Mouse (Mus musculus) MEL (cell line): ENCODE results near the gene Rasl11a. TPM values are rescaled to one million over a fixed set of nuclear protein-coding genes. Genes with fewer than 3 reads are reported as not detected.

ENCODE experiments used
- DNase-seq: peaks from one replicate; pipeline ENCODE4 v3.0.0; 2011; ENCODE audit warnings: low read depth, low spot score
- H3K27ac ChIP-seq: 2 replicates; pipeline ENCODE4 v1.5.1; 2012; ENCODE audit warnings: low read depth, mild to moderate bottlenecking, control low read depth, low read length, moderate library complexity; ENCODE audit not compliant: control insufficient read depth
- H3K27me3 ChIP-seq, 2 experiments: fragments of 150-350 bp in 1 of 2; sonication (generic) in 1 of 2; 2 replicates each; pipeline ENCODE4 v1.6.1; 2012; ENCODE audit warnings: low read length in 2 of 2, mild to moderate bottlenecking in 2 of 2, improper control_type of control experiment in 1 of 2, moderate library complexity in 1 of 2; ENCODE audit not compliant: insufficient read depth in 2 of 2, control insufficient read depth in 1 of 2
- H3K36me3 ChIP-seq, 2 experiments: 2 replicates each; pipeline ENCODE4 v1.6.1; 2012 to 2014; ENCODE audit warnings: low read length in 2 of 2, improper control_type of control experiment in 1 of 2, inconsistent platforms in 1 of 2, mild to moderate bottlenecking in 1 of 2; ENCODE audit not compliant: insufficient read depth in 2 of 2, control insufficient read depth in 1 of 2
- H3K4me1 ChIP-seq, 2 experiments: fragments of 150-350 bp in 1 of 2; sonication (generic) in 1 of 2; 2 replicates each; pipeline ENCODE4 v1.6.1; 2012; ENCODE audit warnings: low read length in 2 of 2, improper control_type of control experiment in 1 of 2, mild to moderate bottlenecking in 1 of 2; ENCODE audit not compliant: insufficient read depth in 2 of 2, control insufficient read depth in 1 of 2
- H3K4me3 ChIP-seq, 2 experiments: fragments of 150-350 bp in 1 of 2; sonication (generic) in 1 of 2; 2 replicates each; pipeline ENCODE4 v1.5.1; 2012; ENCODE audit warnings: low read depth in 2 of 2, low read length in 2 of 2, mild to moderate bottlenecking in 2 of 2, moderate library complexity in 2 of 2, control low read depth in 1 of 2, improper control_type of control experiment in 1 of 2; ENCODE audit not compliant: control insufficient read depth in 1 of 2, insufficient read depth in 1 of 2
- H3K79me2 ChIP-seq: 2 replicates; pipeline ENCODE4 v1.6.1; 2012; ENCODE audit warnings: mild to moderate bottlenecking, low read length, moderate library complexity; ENCODE audit not compliant: control insufficient read depth, poor library complexity, insufficient read depth
- H3K9ac ChIP-seq: 2 replicates; pipeline ENCODE4 v1.6.1; 2012; ENCODE audit warnings: low read depth, mild to moderate bottlenecking, control low read depth, low read length, moderate library complexity; ENCODE audit not compliant: control insufficient read depth, poor library complexity, severe bottlenecking
- H3K9me3 ChIP-seq: fragments of 150-350 bp; sonication (generic); replicated peaks from 2 replicates; pipeline ENCODE4 v1.6.1; 2012; ENCODE audit warnings: mild to moderate bottlenecking, low read length, improper control_type of control experiment, moderate library complexity; ENCODE audit not compliant: insufficient read depth
- CTCF ChIP-seq, 3 experiments: IDR thresholded peaks in 2 of 3; conservative IDR thresholded peaks in 1 of 3; 2 replicates each; pipeline ENCODE4 v1.5.1; 2011 to 2012; ENCODE audit warnings: low read length in 3 of 3, low read depth in 2 of 3, mild to moderate bottlenecking in 2 of 3, improper control_type of control experiment in 1 of 3, inconsistent platforms in 1 of 3, mixed read lengths in 1 of 3, moderate library complexity in 1 of 3; ENCODE audit not compliant: control insufficient read depth in 1 of 3, insufficient read depth in 1 of 3, poor library complexity in 1 of 3, severe bottlenecking in 1 of 3
- ETS1 ChIP-seq: IDR thresholded peaks from 2 replicates; pipeline ENCODE4 v1.6.1; 2012; ENCODE audit warnings: low read depth, mild to moderate bottlenecking, inconsistent platforms, low read length, improper control_type of control experiment, moderate library complexity
- GATA1 ChIP-seq: IDR thresholded peaks from 2 replicates; pipeline ENCODE4 v1.6.1; 2011; ENCODE audit warnings: low read depth, low read length, improper control_type of control experiment
- JUND ChIP-seq: IDR thresholded peaks from 2 replicates; pipeline ENCODE4 v1.6.1; 2011; ENCODE audit warnings: low read depth, mild to moderate bottlenecking, improper control_type of control experiment, low read length
- MAX ChIP-seq: IDR thresholded peaks from 2 replicates; pipeline ENCODE4 v1.6.1; 2011; ENCODE audit warnings: low read length, improper control_type of control experiment
- MYB ChIP-seq: IDR thresholded peaks from 2 replicates; pipeline ENCODE4 v1.6.1; 2011; ENCODE audit warnings: mild to moderate bottlenecking, low read depth, low read length, improper control_type of control experiment
- MYC ChIP-seq: IDR thresholded peaks from 2 replicates; pipeline ENCODE4 v1.6.1; 2011; ENCODE audit warnings: low read depth, mild to moderate bottlenecking, low read length, improper control_type of control experiment, moderate library complexity
- NELFE ChIP-seq: IDR thresholded peaks from 2 replicates; pipeline ENCODE4 v1.6.1; 2011; ENCODE audit warnings: low read depth, low read length, improper control_type of control experiment
- POLR2AphosphoS2 ChIP-seq: IDR thresholded peaks from 2 replicates; pipeline ENCODE4 v1.6.1; 2011; ENCODE audit warnings: low read length, improper control_type of control experiment
- RAD21 ChIP-seq: IDR thresholded peaks from 2 replicates; pipeline ENCODE4 v1.6.1; 2011; ENCODE audit warnings: mild to moderate bottlenecking, low read depth, low read length, improper control_type of control experiment
- SMC3 ChIP-seq: IDR thresholded peaks from 2 replicates; pipeline ENCODE4 v1.6.1; 2011; ENCODE audit warnings: low read depth, low read length, improper control_type of control experiment
- TBP ChIP-seq: IDR thresholded peaks from 2 replicates; pipeline ENCODE4 v1.8.0; 2011; ENCODE audit warnings: low read depth, low read length, improper control_type of control experiment
- UBTF ChIP-seq: IDR thresholded peaks from 2 replicates; pipeline ENCODE4 v1.6.1; 2012; ENCODE audit warnings: low read depth, mild to moderate bottlenecking, inconsistent platforms, low read length, improper control_type of control experiment, moderate library complexity, borderline replicate concordance; ENCODE audit not compliant: insufficient read depth
- USF2 ChIP-seq, 2 experiments: IDR thresholded peaks; 2 replicates each; pipeline ENCODE4 v1.6.1; 2011 to 2012; ENCODE audit warnings: improper control_type of control experiment in 2 of 2, low read length in 2 of 2, borderline replicate concordance in 1 of 2, inconsistent platforms in 1 of 2, low read depth in 1 of 2, mild to moderate bottlenecking in 1 of 2; ENCODE audit not compliant: insufficient read depth in 1 of 2
- ZC3H11A ChIP-seq: IDR thresholded peaks from 2 replicates; pipeline ENCODE4 v1.6.1; 2012; ENCODE audit warnings: low read depth, mild to moderate bottlenecking, inconsistent platforms, low read length, improper control_type of control experiment
- polyA plus RNA-seq, 2 experiments: library from polyadenylated mRNA; stranded (reverse) in 1 of 2; unstranded in 1 of 2; fragments of >175 nt in 1 of 2; fragments of >200 nt in 1 of 2; gene quantifications; 2 replicates each; pipeline versions ENCODE4 v1.2.1 to v1.2.4; 2012; ENCODE audit warnings: low replicate concordance in 2 of 2, low read depth in 1 of 2; ENCODE audit not compliant: insufficient read length in 2 of 2, insufficient read depth in 1 of 2, missing spikeins in 1 of 2
- total RNA-seq: library from RNA; depleted of rRNA; stranded (reverse); fragments of 300-350 nt; gene quantifications from 2 replicates; pipeline ENCODE4 v1.2.3, GENCODE M21; 2012

Gene Rasl11a
- total and polyA plus RNA-seq, 3 experiments, result 1.1 to 2.3 TPM; not detected in 1

GRCm38 (mm10) chr5:146841301-146841700 lies 3.6 kb upstream of the Rasl11a start:
- Histone ChIP-seq H3K79me2 (no peaks in the 10 kb centered on the region), H3K27me3 (no peaks in the 10 kb centered on the region), H3K9ac (no peak overlapping the region), H3K4me3 (no peak overlapping the region), H3K36me3 (peaks cover 3% of the 10 kb centered on the region in 2 experiments), H3K9me3 (no peaks in the 10 kb centered on the region), H3K27ac (no peak overlapping the region), H3K4me1 (peaks cover 0 to 3% of the 10 kb centered on the region in 2 experiments; a peak in 2 of 4 replicates)
- no peak for TF ChIP-seq ZC3H11A
- no peak for TF ChIP-seq MYB
- no peak for TF ChIP-seq ETS1
- TF ChIP-seq NELFE, result no peak
- no peak for TF ChIP-seq MYC
- TF ChIP-seq MAX, result no peak
- no peak for TF ChIP-seq POLR2AphosphoS2
- no peak for DNase-seq

DNA sequence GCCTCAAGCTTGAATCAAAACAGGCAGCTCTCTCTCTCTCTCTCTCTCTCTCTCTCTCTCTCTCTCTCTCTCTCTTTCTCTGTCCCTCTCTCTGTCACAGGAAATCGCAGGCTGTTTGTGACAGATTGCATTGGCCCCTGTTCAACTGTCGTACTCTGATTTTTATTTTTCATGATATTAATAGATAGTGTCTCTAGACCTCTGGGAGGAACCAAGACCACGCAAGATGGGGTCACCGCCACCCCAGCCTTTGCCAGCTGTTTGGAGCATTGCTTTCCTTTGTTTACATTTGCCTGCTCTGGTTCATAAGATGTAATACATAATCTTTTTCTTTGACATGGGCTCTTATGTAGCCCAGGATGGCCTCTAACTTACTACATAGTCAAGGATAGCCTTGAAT lies 2.9 kb upstream of the Rasl11a start:
- no peaks in the 10 kb centered on the region for H3K9me3 ChIP-seq
- peaks cover 0 to 3% of the 10 kb centered on the region in 2 experiments; a peak in 2 of 4 replicates for H3K4me1 ChIP-seq
- H3K27ac ChIP-seq, result no peak overlapping the region

DNA sequence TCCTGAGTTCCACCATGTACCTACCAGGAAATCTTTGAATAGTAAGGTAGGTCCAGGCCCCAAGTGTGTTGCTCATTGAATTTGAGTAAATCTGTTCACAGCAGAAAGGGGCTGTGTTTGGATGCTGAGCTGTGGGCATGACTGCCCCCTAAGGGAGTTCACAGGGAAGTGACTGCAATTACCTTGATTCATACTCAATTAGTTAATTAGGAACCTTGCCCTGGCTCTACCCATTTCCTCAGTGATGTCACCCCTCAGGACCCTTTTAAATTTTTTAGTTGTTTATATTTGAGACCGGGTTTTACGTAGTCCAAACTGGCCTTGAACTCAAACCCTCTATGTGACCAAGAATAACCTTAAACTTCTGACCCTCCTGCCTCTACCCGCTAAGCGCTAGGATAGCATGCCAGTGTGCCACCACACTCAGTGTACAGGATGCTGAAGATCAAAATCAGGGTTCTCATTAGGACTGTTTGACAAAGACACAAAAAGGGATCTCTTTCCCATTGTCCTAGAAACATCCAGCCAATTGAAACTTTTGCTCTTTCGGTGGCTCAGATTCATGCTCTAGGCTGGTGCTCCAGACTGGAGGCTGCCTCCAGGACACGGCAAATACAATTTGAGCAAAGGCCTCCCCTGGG lies 450 bp upstream of the Rasl11a start:
- no peak overlapping the region; the same call in 1 of the 2 replicates for H3K9ac ChIP-seq

More for the DNA sequence above, 2.9 kb upstream of the Rasl11a start:
- Histone ChIP-seq H3K36me3 (peaks cover 0 to 3% of the 10 kb centered on the region in 2 experiments; a peak in 2 of 4 replicates), H3K9ac (no peak overlapping the region), H3K27me3 (no peaks in the 10 kb centered on the region), H3K4me3 (no peak overlapping the region), H3K79me2 (no peaks in the 10 kb centered on the region)
- TF ChIP-seq JUND, result no peak
- no peak for TF ChIP-seq GATA1
- no peak for DNase-seq

More for the DNA sequence above, 450 bp upstream of the Rasl11a start:
- peak overlapping the region; percentile 23 to 46; a peak in 3 of 4 replicates for H3K4me3 ChIP-seq
- TF ChIP-seq SMC3 (peak; percentile 41), USF2 (IDR thresholded peaks at IDR 0.05; ENCODE audit: borderline replicate concordance in 1 of 2, insufficient read depth in 1 of 2, low read depth in 1 of 2, low read length in 2 of 2) (no peak), TBP (no peak), RAD21 (peak; percentile 47), ZC3H11A (peak; percentile 18; the same call in 1 of the 2 replicates), UBTF (no peak), ETS1 (0 out of 2 replicates have a peak, but pooled peaks have one; percentile 6), CTCF (IDR thresholded peaks at IDR 0.05 in 2 of 3, conservative IDR thresholded peaks at IDR 0.05 in 1 of 3; ENCODE audit: control insufficient read depth in 1 of 3, insufficient read depth in 1 of 3, low read depth in 2 of 3, low read length in 3 of 3, poor library complexity in 1 of 3, severe bottlenecking in 1 of 3) (peak; percentile 44 to 52 (median 51))
- peaks cover 0 to 3% of the 10 kb centered on the region in 2 experiments; a peak in 2 of 4 replicates for H3K4me1 ChIP-seq
- H3K27ac ChIP-seq, result no peak overlapping the region
- H3K36me3 ChIP-seq, result no peaks in the 10 kb centered on the region; a peak in 1 of 4 replicates
- no peaks in the 10 kb centered on the region for H3K27me3 ChIP-seq
- DNase-seq, result peak; percentile 48
- no peaks in the 10 kb centered on the region for H3K79me2 ChIP-seq
- H3K9me3 ChIP-seq, result no peaks in the 10 kb centered on the region
